Mouse (Mus musculus) thymus, adult 2 months (tissue): Measurements from ENCODE around the gene Esd. TPM values are rescaled to one million over a fixed set of nuclear protein-coding genes. Genes with fewer than 3 reads are reported as not detected.

ENCODE experiments used
- DNase-seq: peaks from one replicate; pipeline ENCODE4 v3.0.0; 2021
- H3K27ac ChIP-seq: fragments of 200-500 bp; 2 replicates; pipeline ENCODE4 v1.5.1; 2012; ENCODE audit warnings: low read length, control low read depth; ENCODE audit not compliant: control insufficient read depth, insufficient read depth
- H3K27me3 ChIP-seq: fragments of 200-500 bp; 2 replicates; pipeline ENCODE4 v1.6.1; 2012; ENCODE audit warnings: mild to moderate bottlenecking, low read length, moderate library complexity, mixed read lengths; ENCODE audit not compliant: control insufficient read depth, insufficient read depth
- H3K36me3 ChIP-seq: fragments of 200-500 bp; 2 replicates; pipeline ENCODE4 v1.6.1; 2012; ENCODE audit warnings: mild to moderate bottlenecking, low read length, moderate library complexity; ENCODE audit not compliant: control insufficient read depth, insufficient read depth
- H3K4me1 ChIP-seq: fragments of 200-500 bp; replicated peaks from 2 replicates; pipeline ENCODE4 v1.6.1; 2012; ENCODE audit warnings: low read length; ENCODE audit not compliant: control insufficient read depth, insufficient read depth
- H3K4me3 ChIP-seq: fragments of 200-500 bp; 2 replicates; pipeline ENCODE4 v1.5.1; 2012; ENCODE audit warnings: mild to moderate bottlenecking, low read length, control low read depth, moderate library complexity; ENCODE audit not compliant: control insufficient read depth, insufficient read depth
- CTCF ChIP-seq: fragments of 200-500 bp; IDR thresholded peaks from 2 replicates; pipeline ENCODE4 v1.5.1; 2012; ENCODE audit warnings: mild to moderate bottlenecking, control low read depth, low read length, moderate library complexity, borderline replicate concordance; ENCODE audit not compliant: control insufficient read depth, poor library complexity, insufficient read depth; ENCODE audit errors: extremely low read depth
- POLR2A ChIP-seq: fragments of 200-500 bp; IDR thresholded peaks from 2 replicates; pipeline ENCODE4 v1.6.1; 2012; ENCODE audit warnings: mild to moderate bottlenecking, low read length, control low read depth, moderate library complexity; ENCODE audit not compliant: control insufficient read depth, poor library complexity, insufficient read depth; ENCODE audit errors: extremely low read depth
- WGBS: fragments of 180-500 bp; shearing (Covaris S2); methylation state at CpG from one replicate; pipeline ENCODE4 v1.1.7; 2018; 5-methylcytosine and 5-hydroxymethylcytosine counted together
- polyA plus RNA-seq: library from polyadenylated mRNA; depleted of rRNA; stranded (reverse); fragments of >200 nt; gene quantifications from 2 replicates; pipeline ENCODE4 v1.2.3, GENCODE M21; 2012; rRNA removed

The Esd gene
- polyA plus RNA-seq, 1 experiment: 46.1 TPM

DNA sequence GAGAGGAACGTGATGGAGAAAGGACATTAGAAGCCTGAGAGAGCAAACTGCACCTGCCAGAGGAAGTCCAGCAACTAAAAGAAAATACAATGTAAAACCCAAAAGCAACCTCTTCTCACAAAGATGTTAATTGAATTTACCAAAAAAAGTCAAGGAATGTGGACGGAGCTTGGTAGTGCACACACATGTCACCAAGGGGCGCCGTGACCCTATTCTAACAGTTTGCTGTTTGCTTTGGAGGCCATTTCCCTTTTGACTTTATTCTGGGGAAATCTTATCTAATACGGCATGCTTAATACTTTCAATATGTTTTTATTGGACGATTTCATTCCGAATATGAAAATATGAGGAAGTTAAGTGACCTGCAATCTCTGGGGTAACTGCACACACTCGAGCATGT lies 56.7 kb downstream of the Esd start:
- no peaks in the 10 kb centered on the region for H3K27me3 ChIP-seq
- 90% methylated on average over 8 of the region's 8 CpGs for WGBS
- DNase-seq: no peak

DNA sequence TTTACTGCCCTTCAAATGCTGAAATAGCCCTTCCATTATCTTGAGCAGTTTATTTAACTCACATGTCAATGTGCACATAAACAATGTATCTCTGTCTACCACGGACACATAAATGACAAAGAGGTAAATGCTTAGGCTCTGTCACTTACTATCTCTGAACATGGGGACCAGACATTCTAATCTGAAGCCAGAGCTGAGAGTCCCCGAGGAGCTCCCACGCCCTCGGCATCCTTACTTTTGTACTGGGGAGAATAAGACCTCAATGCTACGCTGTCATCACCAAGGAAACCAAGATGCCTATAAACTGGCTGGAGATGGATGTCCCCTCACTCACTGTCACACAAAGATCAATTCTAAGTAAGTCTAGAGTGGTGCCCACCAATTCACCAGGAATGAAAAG lies 58.4 kb downstream of the Esd start:
- Histone ChIP-seq H3K4me3 (no peak overlapping the region), H3K27ac (no peak overlapping the region), H3K27me3 (no peaks in the 10 kb centered on the region), H3K36me3 (peaks cover 39% of the 10 kb centered on the region), H3K4me1 (no peaks in the 10 kb centered on the region)
- DNase-seq: no peak
- WGBS: 95% methylated on average over 5 of the region's 5 CpGs
- no peak for TF ChIP-seq CTCF
- no peak for TF ChIP-seq POLR2A

More for the DNA sequence above, 56.7 kb downstream of the Esd start:
- Histone ChIP-seq H3K4me3 (no peak overlapping the region), H3K27ac (no peak overlapping the region), H3K36me3 (peaks cover 37% of the 10 kb centered on the region), H3K4me1 (no peaks in the 10 kb centered on the region)
- no peak for TF ChIP-seq CTCF
- TF ChIP-seq POLR2A: no peak

DNA sequence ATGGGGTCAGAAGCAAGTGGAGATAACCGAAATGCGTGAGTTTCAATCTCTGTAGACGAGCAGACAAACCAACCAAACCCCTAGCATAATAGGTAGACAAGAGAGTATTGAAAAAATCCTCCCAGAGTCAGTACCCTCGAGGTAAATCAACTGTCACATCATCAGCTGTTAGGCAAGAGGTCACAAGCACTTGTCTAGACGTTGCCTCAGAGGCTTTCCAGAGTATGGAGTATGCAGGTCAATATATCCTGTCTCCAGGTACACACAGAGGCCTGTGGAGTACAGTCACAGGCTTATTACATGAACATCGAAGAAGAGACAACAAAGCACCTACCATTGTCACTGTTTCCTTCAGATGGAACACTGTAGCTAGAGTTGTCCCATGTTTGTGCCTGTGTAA lies 60.7 kb downstream of the Esd start:
- TF ChIP-seq POLR2A (no peak), CTCF (no peak)
- WGBS: 94% methylated on average over 6 of the region's 6 CpGs
- Histone ChIP-seq H3K27me3 (no peaks in the 10 kb centered on the region), H3K4me1 (no peaks in the 10 kb centered on the region), H3K36me3 (peaks cover 40% of the 10 kb centered on the region), H3K4me3 (no peak overlapping the region), H3K27ac (no peak overlapping the region)
- no peak for DNase-seq

DNA sequence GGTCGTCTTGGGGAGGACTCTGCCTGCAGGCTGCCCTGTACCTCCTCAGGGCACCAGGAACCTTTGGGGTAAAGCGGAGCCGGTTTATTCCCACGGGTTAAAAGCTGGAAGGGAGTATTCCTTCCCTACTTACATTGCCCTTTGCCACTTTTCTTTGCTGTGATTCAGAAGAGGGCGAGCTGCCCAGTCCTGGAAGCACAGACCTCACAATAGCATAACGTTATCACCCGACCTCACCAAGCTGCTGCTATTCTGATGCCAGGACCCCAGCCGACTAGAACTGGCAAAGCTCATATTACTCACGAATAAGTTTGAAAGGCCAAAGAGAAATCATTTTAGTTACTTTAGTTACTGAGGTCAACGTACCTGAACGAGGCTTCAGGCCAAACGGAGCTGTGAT lies 62.8 kb downstream of the Esd start:
- no peak overlapping the region for H3K4me3 ChIP-seq
- TF ChIP-seq CTCF: no peak
- TF ChIP-seq POLR2A: no peak
- H3K27me3 ChIP-seq: no peaks in the 10 kb centered on the region
- 92% methylated on average over 12 of the region's 12 CpGs for WGBS
- no peak for DNase-seq
- no peaks in the 10 kb centered on the region for H3K4me1 ChIP-seq
- peak overlapping the region; percentile 47 for H3K27ac ChIP-seq
- peaks cover 42% of the 10 kb centered on the region for H3K36me3 ChIP-seq

DNA sequence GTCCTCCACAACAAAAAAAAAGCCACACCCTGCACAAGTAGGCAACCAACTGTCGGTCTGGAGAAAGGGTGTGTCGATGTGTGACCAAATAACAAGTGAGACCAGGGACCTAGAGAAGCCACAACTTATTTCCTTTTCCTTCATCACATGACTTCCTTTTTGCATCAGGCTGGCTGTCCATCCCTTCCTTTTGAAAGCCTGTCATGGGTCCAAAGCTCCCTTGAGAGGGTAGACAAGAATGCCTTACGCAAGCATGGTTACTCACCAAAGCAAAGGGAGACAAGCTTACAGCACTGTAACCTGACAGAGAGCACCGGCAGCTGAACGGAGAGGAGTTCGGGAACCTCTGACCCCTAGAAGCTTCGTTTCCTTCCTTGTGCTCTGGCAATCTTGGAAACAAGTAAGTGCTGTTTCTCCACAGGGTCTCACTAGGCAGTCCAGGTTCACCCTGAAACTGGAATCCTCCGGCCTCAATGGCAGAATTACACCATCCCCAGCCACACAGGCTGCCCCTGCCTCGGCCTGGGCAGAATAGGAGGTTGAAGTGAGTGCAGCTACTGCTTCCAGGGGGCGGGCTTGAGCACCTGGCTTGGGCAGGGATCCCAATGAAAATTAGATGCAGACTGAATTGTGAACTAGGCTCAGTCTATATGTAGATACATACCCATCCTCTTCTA lies 65.4 kb downstream of the Esd start:
- TF ChIP-seq CTCF (no peak), POLR2A (no peak)
- no peak overlapping the region for H3K27ac ChIP-seq
- peaks cover 54% of the 10 kb centered on the region for H3K36me3 ChIP-seq
- H3K4me3 ChIP-seq: no peak overlapping the region
- no peaks in the 10 kb centered on the region for H3K27me3 ChIP-seq
- WGBS: 93% methylated on average over 10 of the region's 10 CpGs
- no peak for DNase-seq
- H3K4me1 ChIP-seq: no peaks in the 10 kb centered on the region

DNA sequence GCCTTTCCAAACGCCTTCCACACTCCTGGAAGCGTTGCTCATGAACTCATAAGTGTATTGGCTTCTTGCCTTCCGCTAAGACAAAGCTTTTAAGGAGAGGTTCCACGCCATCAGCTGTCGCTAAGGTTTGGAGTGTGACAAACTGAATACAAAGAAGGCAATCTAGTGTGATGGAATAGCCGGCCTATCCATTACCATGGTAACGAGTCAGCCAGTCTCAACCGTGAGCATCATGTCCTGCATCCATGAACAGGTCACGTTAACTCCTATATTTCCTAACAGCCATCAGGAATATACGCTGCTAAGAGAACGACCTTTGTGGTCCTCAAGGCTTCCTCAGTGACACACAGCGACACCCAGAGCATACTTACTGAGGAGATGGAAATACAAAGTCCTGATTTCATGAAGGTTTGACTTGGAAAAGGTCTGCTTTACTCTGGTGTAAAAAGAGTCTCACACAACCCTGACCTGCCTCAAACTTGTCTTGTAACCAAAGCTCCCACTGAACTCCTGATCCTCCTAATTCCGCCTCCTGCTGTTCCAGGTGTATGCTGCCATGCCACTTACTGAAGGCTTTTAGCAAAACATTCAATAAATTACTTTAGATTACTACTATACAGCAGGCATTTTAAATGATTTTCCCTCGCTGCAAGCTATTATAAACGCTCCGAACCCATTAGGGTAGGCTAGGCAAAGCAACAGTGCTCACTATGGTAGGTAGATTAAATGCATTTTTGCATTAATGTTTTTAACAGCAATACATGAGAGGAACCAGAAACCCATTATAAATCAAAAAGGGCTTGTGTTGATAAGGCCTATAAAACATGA lies 66.2 kb downstream of the Esd start:
- no peaks in the 10 kb centered on the region for H3K27me3 ChIP-seq
- peaks cover 52% of the 10 kb centered on the region for H3K36me3 ChIP-seq
- TF ChIP-seq POLR2A (no peak), CTCF (no peak)
- no peak overlapping the region for H3K27ac ChIP-seq
- no peak for DNase-seq
- 96% methylated on average over 16 of the region's 16 CpGs for WGBS
- H3K4me1 ChIP-seq: no peaks in the 10 kb centered on the region
- H3K4me3 ChIP-seq: no peak overlapping the region

Other genes starting within 250 kb of the Esd start
- 0.05 and 0.06 TPM in 2 replicates for gene Htr2a, start 91.5 kb upstream of the Esd start, polyA plus RNA-seq
- 27.5 and 30.1 TPM in 2 replicates for gene Lrch1, start 215.6 kb downstream of the Esd start, polyA plus RNA-seq